Mouse (Mus musculus): ENCODE measurements at regions not wholly inside any gene's neighbourhood (a gene's known extent, or its start where the extent isn't known, plus 50 kb on each side); places are given as distances from the start of the nearest gene placed in this dataset.
"Not testable (repeated sequence)": the region's sequence is repeated elsewhere in the genome, so short reads cannot be mapped to it uniquely, and the experiment has no call there.

DNA sequence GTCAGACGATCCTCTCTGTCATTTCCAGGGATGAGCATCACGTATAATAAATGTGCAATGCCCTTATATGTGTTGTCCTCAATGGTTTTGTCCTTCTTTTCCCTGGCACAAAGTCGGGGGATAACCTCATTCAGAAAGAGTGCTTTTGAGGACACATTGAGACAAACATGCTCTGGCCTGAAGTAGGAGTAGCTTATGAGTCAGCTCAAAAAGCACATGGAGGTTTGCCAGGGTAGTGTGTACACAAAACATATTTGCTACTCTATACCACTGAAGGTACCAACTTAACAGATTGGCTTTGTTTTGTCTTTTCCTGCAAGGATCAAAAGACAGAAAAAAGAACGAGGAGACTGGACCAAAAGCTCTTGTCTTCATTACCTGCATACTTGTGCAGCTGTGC lies 682.1 kb upstream of the Grid2 start:
- no peak for DNase-seq (ENCODE audit: low read depth, low spot score)

DNA sequence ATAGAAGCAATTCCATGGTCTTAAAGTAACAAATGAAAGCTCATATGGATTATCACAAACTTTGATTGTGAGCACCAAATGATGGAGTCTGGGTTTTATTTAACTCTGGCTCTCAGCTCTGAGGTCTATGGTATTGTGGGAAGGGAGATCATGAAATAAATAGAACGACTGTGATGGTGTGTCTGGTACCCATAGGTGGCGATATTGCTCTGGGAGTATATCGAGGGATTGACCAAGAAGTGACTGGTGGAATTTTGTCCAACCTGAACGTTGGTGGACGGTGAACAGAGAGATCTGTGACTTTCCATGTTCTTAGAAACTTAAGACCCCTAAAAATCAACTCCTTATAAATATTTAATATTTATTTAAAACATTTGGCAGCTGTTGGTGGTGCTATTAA lies 679.5 kb upstream of the Grid2 start:
- DNase-seq (ENCODE audit: low read depth, low spot score): peak; percentile 54

DNA sequence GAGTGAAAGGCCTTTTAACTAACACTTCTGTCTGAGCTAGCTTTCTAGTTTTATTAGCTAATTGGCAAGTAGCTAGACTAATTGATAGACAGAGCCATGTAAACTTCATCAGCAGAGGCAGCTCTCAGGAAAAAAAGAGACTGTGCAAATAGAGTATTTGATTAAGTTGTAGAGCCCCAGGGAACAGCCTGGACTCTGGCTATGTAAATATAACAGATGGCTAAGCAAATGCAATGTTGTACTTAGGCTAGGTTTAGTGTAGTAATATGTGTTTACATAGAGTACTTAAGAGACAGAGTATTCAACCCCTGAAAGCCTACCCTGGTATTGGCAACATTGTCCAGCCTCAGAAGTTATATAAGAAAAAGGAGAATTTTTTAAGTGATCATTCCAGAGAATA lies 635.1 kb upstream of the Grid2 start:
- DNase-seq (ENCODE audit: low read depth, low spot score): no peak

GRCm38 (mm10) chr6:62668123-62668522 lies 587.6 kb upstream of the Grid2 start:
- DNase-seq (ENCODE audit: low read depth, low spot score): not testable (repeated sequence)

GRCm38 (mm10) chr6:62718389-62718788 lies 537.3 kb upstream of the Grid2 start:
- DNase-seq (ENCODE audit: low read depth, low spot score): peak; percentile 2

DNA sequence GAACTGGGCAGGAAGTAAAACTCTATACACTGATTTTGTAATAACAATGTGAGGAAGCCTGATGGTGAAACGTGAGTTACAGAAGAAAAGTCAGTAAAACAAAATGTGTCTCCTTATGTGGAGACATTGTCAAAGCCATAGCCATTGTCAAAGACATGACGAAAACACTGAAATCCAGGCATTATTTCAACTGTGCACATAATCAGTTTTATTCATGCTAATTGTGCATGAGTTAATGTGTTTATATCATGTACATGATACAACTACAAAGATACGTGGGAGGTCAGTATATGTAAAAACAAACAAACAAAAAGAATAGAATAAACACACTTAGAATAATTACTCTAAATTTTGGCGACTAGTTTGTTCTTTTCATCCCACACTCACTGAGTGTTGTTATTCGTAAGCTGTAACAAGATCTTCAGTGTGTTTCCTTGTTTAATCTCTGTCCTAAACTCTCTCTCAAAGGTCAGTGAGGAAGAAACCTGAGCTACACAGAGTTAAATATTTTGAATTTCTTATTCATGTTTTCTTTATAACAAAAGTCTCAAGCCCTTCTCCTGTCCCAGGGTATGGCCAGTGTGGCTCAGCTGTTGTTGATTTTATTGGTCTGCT lies 536.0 kb upstream of the Grid2 start:
- DNase-seq (ENCODE audit: low read depth, low spot score): no peak

Data from mesoderm, embryonic 11.5 days (tissue).